Mouse (Mus musculus) heart, embryonic 11.5 days (tissue): Measurements from ENCODE around the gene 1810062G17Rik. TPM values are rescaled to one million over a fixed set of nuclear protein-coding genes. Genes with fewer than 3 reads are reported as not detected.

Experiments used
- ATAC-seq: fragments of 200-750 bp; cut with Nextera tagmentation; replicated peaks from 2 replicates; pipeline ENCODE4 v1.8.0; 2017; ENCODE audit warnings: moderate library complexity; ENCODE audit not compliant: insufficient number of reproducible peaks, low FRiP score, low TSS enrichment
- H3K27ac ChIP-seq: fragments of 300-500 bp; sonication (generic); 2 replicates; pipeline ENCODE4 v1.5.1; 2014; ENCODE audit warnings: mild to moderate bottlenecking, low read depth, low read length
- H3K27me3 ChIP-seq: fragments of 300-500 bp; sonication (generic); 2 replicates; pipeline ENCODE4 v1.6.1; 2014; ENCODE audit warnings: mild to moderate bottlenecking, low read length, mixed read lengths; ENCODE audit not compliant: control insufficient read depth, insufficient read depth
- H3K36me3 ChIP-seq: fragments of 300-500 bp; sonication (generic); 2 replicates; pipeline ENCODE4 v1.6.1; 2014; ENCODE audit warnings: mild to moderate bottlenecking, low read length, moderate library complexity, mixed read lengths; ENCODE audit not compliant: control insufficient read depth, insufficient read depth
- H3K4me1 ChIP-seq: fragments of 300-500 bp; sonication (generic); 2 replicates; pipeline ENCODE4 v1.6.1; 2014; ENCODE audit warnings: low read length; ENCODE audit not compliant: control insufficient read depth, insufficient read depth
- H3K4me2 ChIP-seq: fragments of 300-500 bp; sonication (generic); 2 replicates; pipeline ENCODE4 v1.6.1; 2014; ENCODE audit warnings: mild to moderate bottlenecking, moderate library complexity
- H3K4me3 ChIP-seq: fragments of 300-500 bp; sonication (generic); 2 replicates; pipeline ENCODE4 v1.5.1; 2014; ENCODE audit warnings: low read depth, low read length
- H3K9ac ChIP-seq: fragments of 300-500 bp; sonication (generic); 2 replicates; pipeline ENCODE4 v1.6.1; 2014; ENCODE audit warnings: mild to moderate bottlenecking, low read depth, low read length, moderate library complexity
- H3K9me3 ChIP-seq: fragments of 300-500 bp; sonication (generic); replicated peaks from 2 replicates; pipeline ENCODE4 v1.6.1; 2016; ENCODE audit warnings: low read length; ENCODE audit not compliant: control insufficient read depth
- WGBS: fragments of 180-500 bp; shearing (Covaris S2); extraction: QIAGEN DNeasy Blood & Tissue Kit; methylation state at CpG from one replicate; pipeline ENCODE4 v1.1.7; 2014; ENCODE audit not compliant: insufficient replicate concordance; 5-methylcytosine and 5-hydroxymethylcytosine counted together
- polyA plus RNA-seq: library from polyadenylated mRNA; unstranded; fragments of >200 nt; fragmentation: Nextera tagmentation; extraction: Ambion mirVana; gene quantifications from 2 replicates; pipeline ENCODE4 v1.2.1, GENCODE M21; 2014

Gene 1810062G17Rik
- polyA plus RNA-seq: 1.5 TPM in 2 replicates

DNA sequence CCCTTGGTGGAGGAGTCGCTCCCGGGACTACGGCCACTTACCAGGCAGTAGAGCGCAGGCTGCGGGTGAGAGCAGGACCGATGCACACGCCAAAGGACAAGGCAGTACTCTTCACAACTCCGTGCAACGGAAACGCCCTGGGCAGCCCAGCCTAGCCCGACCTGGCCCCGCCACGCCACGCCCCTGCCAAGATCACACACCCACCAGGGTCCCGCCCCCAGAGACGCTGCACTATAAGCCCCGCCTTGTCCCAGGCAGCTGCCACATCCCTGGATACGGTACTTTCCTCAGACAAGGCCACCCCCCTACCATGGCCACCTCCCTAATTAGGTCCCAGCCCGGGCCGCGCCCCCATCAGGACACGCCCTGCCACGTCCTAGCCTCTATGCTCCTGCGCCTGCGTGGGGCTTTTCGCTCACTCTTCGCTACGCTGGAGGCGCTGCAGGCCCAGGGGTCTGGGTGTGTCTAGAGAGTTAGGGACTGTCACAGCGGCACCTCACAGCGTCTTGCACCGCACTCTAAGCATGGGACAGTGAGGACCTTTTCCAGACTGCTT, at the start of gene 1810062G17Rik, which contains the start of gene Anxa5:
TSS of gene 1810062G17Rik (plus strand) at position 406 of the 556 bp plus-strand sequence.
TSS of gene Anxa5 (minus strand) at position 363 of the 556 bp plus-strand sequence.
- ATAC-seq: peak; percentile 99
- no peaks in the 10 kb centered on the region for H3K27me3 ChIP-seq
- WGBS: under 1% methylated on average over 32 of the region's 32 CpGs
- H3K36me3 ChIP-seq: no peaks in the 10 kb centered on the region
- H3K4me2 ChIP-seq: peak within 1 kb of the TSS; percentile 85
- peak within 1 kb of the TSS; percentile 87 for H3K27ac ChIP-seq
- H3K4me3 ChIP-seq: peak within 1 kb of the TSS; percentile 87
- H3K9me3 ChIP-seq: no peaks in the 10 kb centered on the region
- H3K4me1 ChIP-seq: peaks cover 16% of the 10 kb centered on the region
- H3K9ac ChIP-seq: peak within 1 kb of the TSS; percentile 82

DNA sequence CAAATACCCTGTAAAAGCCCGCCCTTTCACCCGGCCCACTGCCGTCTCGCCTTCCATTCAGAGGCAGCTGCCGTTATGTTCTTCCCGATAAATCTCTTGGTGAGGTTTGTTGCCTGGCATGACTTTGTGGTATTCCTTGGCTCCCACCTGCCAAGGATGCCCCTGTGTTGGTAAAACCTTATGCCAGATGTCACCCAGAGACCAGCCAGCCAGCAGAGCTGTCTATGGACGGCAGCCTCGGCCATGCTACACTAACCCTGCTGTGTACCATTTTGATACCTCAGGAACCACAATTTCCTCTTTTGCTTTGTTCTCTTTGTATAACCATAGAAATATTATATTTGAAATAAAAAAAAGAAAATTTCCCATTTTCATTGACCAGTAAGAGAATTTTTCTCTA, 48.4 kb upstream of the 1810062G17Rik start:
- Histone ChIP-seq H3K9ac (no peak overlapping the region), H3K27me3 (no peaks in the 10 kb centered on the region), H3K9me3 (no peaks in the 10 kb centered on the region; the same call in 1 of the 2 replicates), H3K4me3 (no peak overlapping the region), H3K36me3 (no peaks in the 10 kb centered on the region), H3K27ac (no peak overlapping the region), H3K4me1 (no peaks in the 10 kb centered on the region), H3K4me2 (no peak overlapping the region)
- 93% methylated on average over 8 of the region's 8 CpGs for WGBS
- no peak for ATAC-seq

DNA sequence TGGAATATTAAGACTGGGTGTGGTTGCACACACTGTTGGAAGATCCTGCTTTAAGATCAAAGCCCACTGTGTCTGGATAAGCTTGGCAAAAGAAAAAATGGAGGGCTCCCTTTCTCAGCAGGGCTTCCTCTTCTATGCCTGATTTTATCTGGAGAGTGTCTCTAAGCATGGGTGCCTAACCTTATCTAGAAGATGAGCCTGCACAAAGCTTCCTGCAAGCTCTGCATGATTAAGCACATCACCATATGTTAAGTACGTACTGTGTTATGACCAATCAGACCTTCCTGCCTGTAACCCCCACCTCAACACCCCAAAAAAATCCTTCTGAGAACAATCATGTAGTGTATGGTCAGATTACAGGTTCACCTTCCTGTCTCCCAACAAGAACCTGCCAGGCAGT, 45.4 kb upstream of the 1810062G17Rik start:
- ATAC-seq: no peak
- WGBS: 88% methylated on average over 1 of the region's 1 CpGs

DNA sequence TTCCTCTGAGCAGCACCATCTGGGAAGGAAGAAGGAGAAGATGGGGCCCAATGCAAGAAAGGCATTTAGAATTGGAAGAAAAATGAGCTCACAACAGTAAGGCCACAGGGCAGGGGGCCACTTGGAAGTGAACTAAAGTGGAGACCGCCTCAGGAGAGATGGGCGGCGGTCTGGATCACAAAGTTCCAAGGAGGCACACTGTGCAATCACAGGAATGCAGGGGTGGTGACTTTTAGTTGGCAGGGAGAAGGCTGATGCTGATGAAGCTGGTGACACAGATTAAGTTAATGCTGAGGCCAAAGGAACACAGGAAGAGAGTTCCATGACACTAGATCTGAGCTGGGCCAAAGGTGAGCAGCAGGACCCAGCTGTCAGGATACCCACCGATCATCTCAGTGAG, 35.5 kb upstream of the 1810062G17Rik start:
- H3K27me3 ChIP-seq: no peaks in the 10 kb centered on the region
- no peak overlapping the region for H3K4me2 ChIP-seq
- ATAC-seq: no peak
- H3K27ac ChIP-seq: no peak overlapping the region
- H3K4me1 ChIP-seq: no peaks in the 10 kb centered on the region
- H3K9me3 ChIP-seq: no peaks in the 10 kb centered on the region
- H3K4me3 ChIP-seq: no peak overlapping the region
- 56% methylated on average over 4 of the region's 4 CpGs for WGBS
- H3K36me3 ChIP-seq: no peaks in the 10 kb centered on the region
- no peak overlapping the region for H3K9ac ChIP-seq

More for the DNA sequence above, 45.4 kb upstream of the 1810062G17Rik start:
- Histone ChIP-seq H3K9ac (no peak overlapping the region), H3K4me1 (no peaks in the 10 kb centered on the region), H3K4me2 (no peak overlapping the region), H3K27me3 (no peaks in the 10 kb centered on the region), H3K9me3 (no peaks in the 10 kb centered on the region; the same call in 1 of the 2 replicates), H3K4me3 (no peak overlapping the region), H3K36me3 (no peaks in the 10 kb centered on the region), H3K27ac (no peak overlapping the region)

DNA sequence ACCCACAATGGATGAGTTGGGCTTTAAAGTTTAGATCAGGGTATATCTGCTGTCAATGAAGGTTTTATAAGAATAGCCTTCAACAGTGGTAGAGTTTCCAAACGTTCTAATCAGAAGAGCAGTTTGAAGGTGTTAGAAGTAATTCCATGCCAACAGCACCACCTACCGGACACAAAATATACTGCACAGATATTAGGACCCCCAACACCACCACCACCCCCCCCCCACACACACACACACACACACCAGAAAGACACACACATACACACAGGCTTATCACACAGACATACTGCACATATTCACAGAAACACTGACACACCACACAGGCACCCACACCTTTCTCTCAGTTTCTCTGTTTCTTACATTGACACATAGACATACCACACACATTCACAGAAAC, 33.3 kb upstream of the 1810062G17Rik start:
- 0 out of 2 replicates have a peak, but pooled peaks have one; percentile 5 for ATAC-seq
- no peaks in the 10 kb centered on the region for H3K36me3 ChIP-seq
- no peaks in the 10 kb centered on the region for H3K27me3 ChIP-seq
- 0% methylated on average over 2 of the region's 2 CpGs for WGBS
- no peak overlapping the region for H3K9ac ChIP-seq
- H3K9me3 ChIP-seq: no peaks in the 10 kb centered on the region
- no peak overlapping the region for H3K4me2 ChIP-seq
- H3K4me3 ChIP-seq: no peak overlapping the region
- no peak overlapping the region for H3K27ac ChIP-seq
- no peaks in the 10 kb centered on the region for H3K4me1 ChIP-seq

DNA sequence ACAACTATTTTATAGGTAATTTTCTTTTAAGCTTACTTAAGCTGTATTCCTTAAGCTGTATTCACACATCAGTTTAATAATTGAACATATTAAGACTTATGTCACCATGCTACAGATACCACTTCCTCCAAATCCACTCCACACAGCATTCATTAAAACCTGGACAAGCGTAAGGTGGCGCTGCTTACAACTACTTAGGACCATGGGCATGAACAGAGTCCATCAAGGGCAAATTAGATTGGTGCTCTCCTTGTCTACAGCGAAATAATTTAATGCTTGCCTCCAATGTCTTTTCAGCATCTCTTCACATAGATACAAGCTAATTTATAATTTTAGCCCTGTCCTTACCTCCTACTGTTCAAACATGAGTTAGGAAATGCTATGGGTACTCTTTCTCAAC, 29.7 kb upstream of the 1810062G17Rik start:
- H3K27ac ChIP-seq: no peak overlapping the region
- no peak for ATAC-seq
- H3K4me2 ChIP-seq: no peak overlapping the region
- peaks cover 6% of the 10 kb centered on the region for H3K36me3 ChIP-seq
- no peaks in the 10 kb centered on the region for H3K9me3 ChIP-seq
- WGBS: 89% methylated on average over 3 of the region's 3 CpGs
- no peak overlapping the region for H3K4me3 ChIP-seq
- H3K9ac ChIP-seq: no peak overlapping the region
- peaks cover 15% of the 10 kb centered on the region for H3K4me1 ChIP-seq
- H3K27me3 ChIP-seq: no peaks in the 10 kb centered on the region

DNA sequence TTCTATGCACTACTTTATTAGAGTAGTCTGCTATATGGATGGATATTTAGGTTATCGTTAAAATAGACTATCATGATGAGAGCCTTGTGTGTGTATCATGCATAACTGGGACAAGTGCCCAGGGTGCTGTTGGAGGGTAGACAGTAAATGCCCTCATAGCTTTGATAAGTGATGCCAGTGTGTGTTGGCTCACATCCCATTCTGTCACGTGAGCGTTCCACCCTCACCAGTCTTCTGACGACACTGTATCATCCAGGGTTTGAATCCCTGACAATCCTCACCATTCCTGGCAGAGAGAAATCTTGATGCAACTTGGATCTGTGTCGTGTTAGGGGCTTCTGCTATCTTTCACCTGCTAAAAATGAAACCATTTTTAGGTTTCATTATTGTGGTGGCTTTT, 29.2 kb upstream of the 1810062G17Rik start:
- H3K4me1 ChIP-seq: peaks cover 15% of the 10 kb centered on the region
- H3K4me2 ChIP-seq: no peak overlapping the region
- H3K4me3 ChIP-seq: no peak overlapping the region
- no peak overlapping the region for H3K27ac ChIP-seq
- ATAC-seq: no peak
- peaks cover 6% of the 10 kb centered on the region for H3K36me3 ChIP-seq
- 65% methylated on average over 5 of the region's 5 CpGs for WGBS
- no peaks in the 10 kb centered on the region for H3K27me3 ChIP-seq
- no peaks in the 10 kb centered on the region for H3K9me3 ChIP-seq
- H3K9ac ChIP-seq: no peak overlapping the region

DNA sequence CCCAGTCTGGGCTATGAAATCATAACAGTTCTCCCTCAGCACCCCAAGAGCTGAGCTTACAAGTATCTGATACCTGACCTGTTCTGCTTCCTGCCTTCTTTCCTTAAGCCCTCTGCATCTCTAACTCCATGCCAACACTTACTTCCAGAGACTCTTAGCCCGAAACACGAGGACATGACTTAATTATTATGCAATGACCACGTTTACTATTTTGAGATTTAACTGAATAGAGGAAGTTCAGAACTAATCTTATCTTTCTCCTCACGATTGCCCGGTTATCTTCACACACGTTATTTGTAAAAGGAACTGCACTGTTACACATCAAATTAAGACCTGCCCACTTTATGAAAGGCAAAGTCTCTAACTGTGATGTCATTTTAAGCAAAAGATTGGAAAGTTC, 28.8 kb upstream of the 1810062G17Rik start:
- Histone ChIP-seq H3K27ac (no peak overlapping the region), H3K9ac (no peak overlapping the region), H3K4me1 (peaks cover 15% of the 10 kb centered on the region), H3K27me3 (no peaks in the 10 kb centered on the region), H3K4me2 (no peak overlapping the region), H3K36me3 (peaks cover 7% of the 10 kb centered on the region), H3K9me3 (no peaks in the 10 kb centered on the region), H3K4me3 (no peak overlapping the region)
- 28% methylated on average over 6 of the region's 6 CpGs for WGBS
- no peak for ATAC-seq
